Mouse (Mus musculus): ENCODE data around the gene Uri1. TPM values are rescaled to one million over a fixed set of nuclear protein-coding genes. Genes with fewer than 3 reads are reported as not detected.

Uri1 gene
- polyA plus RNA-seq, 1 experiment: 16.0 TPM

DNA sequence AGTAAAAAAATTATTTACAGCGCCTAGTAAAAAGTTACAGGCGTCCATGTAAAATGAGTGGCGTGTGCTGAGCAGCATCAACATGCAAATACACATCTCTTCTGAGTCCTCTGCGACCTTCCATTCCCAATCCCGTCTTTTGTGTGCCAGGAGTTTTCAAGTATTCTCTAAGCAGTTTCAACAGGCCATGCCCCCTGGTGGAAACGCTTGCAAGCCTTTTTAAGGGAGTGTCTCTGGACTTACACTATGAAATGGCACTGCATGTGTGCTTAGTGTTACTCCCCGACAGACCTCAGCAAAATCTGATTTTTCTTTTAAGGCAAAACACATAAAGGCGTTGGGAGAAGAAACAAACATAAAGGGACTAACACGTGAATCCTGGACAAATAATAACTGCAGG is 50.8 kb downstream of the Uri1 start:
- WGBS: 85% methylated on average over 9 of the region's 9 CpGs
- H3K27ac ChIP-seq (ENCODE audit: control insufficient read depth, insufficient read depth, low read depth, low read length, poor library complexity): no peak overlapping the region
- no peak overlapping the region for H3K4me3 ChIP-seq (replicated peaks; ENCODE audit: control insufficient read depth, low read depth, low read length)
- peaks cover 1% of the 10 kb centered on the region; the same call in 1 of the 2 replicates for H3K4me1 ChIP-seq (ENCODE audit: control insufficient read depth, insufficient read depth, low read length)
- TF ChIP-seq POLR2A (IDR thresholded peaks at IDR 0.05; ENCODE audit: borderline replicate concordance, control insufficient read depth, low read depth, low read length): no peak

DNA sequence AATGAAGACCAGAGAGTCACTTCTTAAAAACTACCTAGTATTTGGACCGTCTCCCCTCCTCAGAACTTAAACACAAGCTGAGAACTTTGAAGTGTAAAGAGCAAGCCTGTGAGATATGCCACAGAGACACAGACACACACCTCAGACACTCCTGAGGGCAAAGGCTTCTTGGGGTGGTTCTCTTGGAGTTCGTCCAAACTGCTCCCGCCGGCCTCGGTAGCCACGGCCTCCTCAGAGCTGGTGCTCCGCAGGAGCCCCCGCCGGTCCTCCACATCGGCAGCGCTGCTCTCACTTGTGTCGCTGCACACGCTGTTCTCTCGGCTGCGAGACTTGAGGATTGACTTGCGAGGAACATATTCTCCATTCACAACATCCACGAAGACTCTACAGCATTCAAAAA is 61.0 kb downstream of the Uri1 start:
- TF ChIP-seq POLR2A (IDR thresholded peaks at IDR 0.05; ENCODE audit: borderline replicate concordance, control insufficient read depth, low read depth, low read length): no peak
- TF ChIP-seq CTCF (IDR thresholded peaks at IDR 0.05; ENCODE audit: control insufficient read depth, insufficient read depth, low read length): no peak
- Histone ChIP-seq H3K27ac (ENCODE audit: control insufficient read depth, insufficient read depth, low read depth, low read length, poor library complexity) (no peak overlapping the region), H3K4me3 (replicated peaks; ENCODE audit: control insufficient read depth, low read depth, low read length) (no peak overlapping the region), H3K4me1 (ENCODE audit: control insufficient read depth, insufficient read depth, low read length) (no peaks in the 10 kb centered on the region)
- WGBS: 90% methylated on average over 17 of the region's 17 CpGs

DNA sequence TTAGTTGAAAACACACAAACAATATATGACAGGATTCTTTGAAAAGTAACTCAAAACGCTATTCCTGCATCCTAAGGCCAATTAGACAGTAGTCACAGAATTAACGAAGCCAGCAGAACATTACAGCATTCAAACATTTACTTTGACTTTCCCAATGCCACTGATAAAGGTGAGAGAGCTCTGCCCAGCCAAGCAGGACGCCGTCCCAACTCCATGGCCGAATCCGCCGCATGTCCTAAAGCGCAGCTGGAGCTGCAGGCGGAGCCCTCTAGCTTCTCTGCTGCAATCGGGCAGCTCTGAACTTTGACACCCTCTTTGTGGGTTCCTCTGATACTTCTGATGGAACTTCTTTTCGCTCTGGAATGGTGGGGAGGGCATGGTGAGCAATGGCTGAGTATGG is 62.1 kb downstream of the Uri1 start:
- TF ChIP-seq CTCF (IDR thresholded peaks at IDR 0.05; ENCODE audit: control insufficient read depth, insufficient read depth, low read length): no peak
- TF ChIP-seq POLR2A (IDR thresholded peaks at IDR 0.05; ENCODE audit: borderline replicate concordance, control insufficient read depth, low read depth, low read length): no peak
- Histone ChIP-seq H3K4me3 (replicated peaks; ENCODE audit: control insufficient read depth, low read depth, low read length) (no peak overlapping the region), H3K27ac (ENCODE audit: control insufficient read depth, insufficient read depth, low read depth, low read length, poor library complexity) (no peak overlapping the region), H3K4me1 (ENCODE audit: control insufficient read depth, insufficient read depth, low read length) (no peaks in the 10 kb centered on the region)
- WGBS: 91% methylated on average over 11 of the region's 11 CpGs

DNA sequence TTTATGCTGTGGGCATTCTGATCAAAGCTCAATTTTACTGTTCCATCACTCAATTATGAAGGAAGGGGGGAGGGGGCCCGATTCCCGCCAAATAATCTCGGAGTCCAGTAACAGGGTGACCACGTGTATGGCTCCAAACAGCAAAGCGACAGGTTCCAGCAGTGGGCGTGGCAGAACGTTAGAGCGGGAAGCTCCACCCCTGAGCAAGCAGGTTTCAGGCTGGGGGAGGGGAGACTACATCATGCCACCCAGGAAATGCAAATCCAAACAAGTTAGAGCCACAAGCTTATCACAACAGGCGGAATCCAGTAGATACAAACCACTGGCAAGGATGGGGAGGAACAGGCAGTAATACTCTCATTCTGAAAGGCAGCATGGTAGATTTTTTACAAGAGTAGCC is 71.5 kb downstream of the Uri1 start:
- TF ChIP-seq POLR2A (IDR thresholded peaks at IDR 0.05; ENCODE audit: borderline replicate concordance, control insufficient read depth, low read depth, low read length): no peak
- no peak for TF ChIP-seq CTCF (IDR thresholded peaks at IDR 0.05; ENCODE audit: control insufficient read depth, insufficient read depth, low read length)
- 85% methylated on average over 9 of the region's 9 CpGs for WGBS
- H3K27ac ChIP-seq (ENCODE audit: control insufficient read depth, insufficient read depth, low read depth, low read length, poor library complexity): no peak overlapping the region
- H3K4me1 ChIP-seq (ENCODE audit: control insufficient read depth, insufficient read depth, low read length): no peaks in the 10 kb centered on the region
- H3K4me3 ChIP-seq (replicated peaks; ENCODE audit: control insufficient read depth, low read depth, low read length): no peak overlapping the region

DNA sequence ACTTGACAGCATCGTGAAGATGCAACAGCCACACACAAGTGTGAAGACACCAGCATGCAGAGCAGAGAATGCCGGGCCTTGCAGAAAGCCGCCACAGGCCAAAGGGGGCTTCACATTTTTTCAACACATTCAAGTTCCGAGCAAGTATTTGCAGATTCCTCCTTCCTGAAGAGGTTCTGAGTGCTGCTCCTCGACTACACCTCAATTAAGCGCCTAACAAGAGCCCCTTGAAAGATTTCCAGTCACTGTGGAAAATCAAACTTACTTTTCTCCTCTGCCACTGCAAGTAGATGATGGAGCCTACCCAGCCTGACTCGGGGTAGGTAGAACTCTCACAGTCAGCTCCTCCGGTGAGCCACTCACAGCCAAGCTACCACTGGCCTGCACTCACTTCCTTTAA is 86.9 kb downstream of the Uri1 start:
- TF ChIP-seq CTCF (IDR thresholded peaks at IDR 0.05; ENCODE audit: control insufficient read depth, insufficient read depth, low read length): no peak
- TF ChIP-seq POLR2A (IDR thresholded peaks at IDR 0.05; ENCODE audit: borderline replicate concordance, control insufficient read depth, low read depth, low read length): no peak
- 82% methylated on average over 8 of the region's 8 CpGs for WGBS
- H3K4me1 ChIP-seq (ENCODE audit: control insufficient read depth, insufficient read depth, low read length): peaks cover 2% of the 10 kb centered on the region; the same call in 1 of the 2 replicates
- H3K27ac ChIP-seq (ENCODE audit: control insufficient read depth, insufficient read depth, low read depth, low read length, poor library complexity): no peak overlapping the region
- no peak overlapping the region for H3K4me3 ChIP-seq (replicated peaks; ENCODE audit: control insufficient read depth, low read depth, low read length)

DNA sequence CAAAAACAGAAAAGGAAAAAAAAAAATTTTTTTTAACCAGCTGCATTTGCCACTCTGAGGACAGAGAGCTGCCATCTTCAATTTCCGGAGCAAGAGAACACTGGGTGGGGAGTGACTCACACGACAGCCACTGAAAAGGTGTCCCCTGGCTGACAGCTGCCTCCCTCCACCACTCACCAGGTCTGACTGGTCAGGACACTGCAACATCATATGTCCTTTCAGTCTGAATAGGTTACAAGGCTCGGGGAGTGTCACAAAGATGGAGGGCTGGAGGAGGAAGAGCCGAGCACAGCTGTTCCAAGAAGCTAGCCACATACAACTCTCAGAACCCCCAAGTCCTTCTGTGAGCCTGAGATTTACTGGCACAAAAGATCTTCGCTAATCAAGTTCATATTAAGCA is 87.6 kb downstream of the Uri1 start:
- H3K4me3 ChIP-seq (replicated peaks; ENCODE audit: control insufficient read depth, low read depth, low read length): no peak overlapping the region
- H3K4me1 ChIP-seq (ENCODE audit: control insufficient read depth, insufficient read depth, low read length): peaks cover 2% of the 10 kb centered on the region; the same call in 1 of the 2 replicates
- no peak overlapping the region for H3K27ac ChIP-seq (ENCODE audit: control insufficient read depth, insufficient read depth, low read depth, low read length, poor library complexity)
- whole genome bisulfite sequencing: 79% methylated on average over 5 of the region's 5 CpGs
- TF ChIP-seq POLR2A (IDR thresholded peaks at IDR 0.05; ENCODE audit: borderline replicate concordance, control insufficient read depth, low read depth, low read length) (no peak), CTCF (IDR thresholded peaks at IDR 0.05; ENCODE audit: control insufficient read depth, insufficient read depth, low read length) (no peak)

DNA sequence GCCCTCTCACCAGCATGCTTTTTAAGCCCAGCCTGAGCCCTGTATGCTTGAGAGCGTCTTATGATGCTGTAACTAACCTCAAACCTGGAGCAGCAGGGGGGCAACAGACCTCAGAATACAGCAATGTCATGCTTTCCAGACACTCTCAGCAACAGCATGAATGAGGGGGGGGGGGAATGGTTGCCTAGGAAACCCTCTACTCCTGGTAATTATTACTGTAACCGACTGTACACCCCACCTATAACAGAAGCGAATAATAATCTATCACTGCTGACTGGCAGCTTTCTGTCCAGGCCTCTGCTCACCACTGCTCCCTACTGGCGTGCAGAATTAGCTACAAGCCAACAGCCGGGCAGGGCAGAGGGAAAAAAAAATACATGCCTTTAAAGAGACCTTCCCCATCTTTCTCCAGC is 88.6 kb downstream of the Uri1 start:
- Histone ChIP-seq H3K4me3 (replicated peaks; ENCODE audit: control insufficient read depth, low read depth, low read length) (no peak overlapping the region), H3K4me1 (ENCODE audit: control insufficient read depth, insufficient read depth, low read length) (peaks cover 2% of the 10 kb centered on the region; the same call in 1 of the 2 replicates), H3K27ac (ENCODE audit: control insufficient read depth, insufficient read depth, low read depth, low read length, poor library complexity) (no peak overlapping the region)
- WGBS: 37% methylated on average over 5 of the region's 5 CpGs
- TF ChIP-seq POLR2A (IDR thresholded peaks at IDR 0.05; ENCODE audit: borderline replicate concordance, control insufficient read depth, low read depth, low read length): no peak
- TF ChIP-seq CTCF (IDR thresholded peaks at IDR 0.05; ENCODE audit: control insufficient read depth, insufficient read depth, low read length): peak; percentile 30; the same call in 1 of the 2 replicates

DNA sequence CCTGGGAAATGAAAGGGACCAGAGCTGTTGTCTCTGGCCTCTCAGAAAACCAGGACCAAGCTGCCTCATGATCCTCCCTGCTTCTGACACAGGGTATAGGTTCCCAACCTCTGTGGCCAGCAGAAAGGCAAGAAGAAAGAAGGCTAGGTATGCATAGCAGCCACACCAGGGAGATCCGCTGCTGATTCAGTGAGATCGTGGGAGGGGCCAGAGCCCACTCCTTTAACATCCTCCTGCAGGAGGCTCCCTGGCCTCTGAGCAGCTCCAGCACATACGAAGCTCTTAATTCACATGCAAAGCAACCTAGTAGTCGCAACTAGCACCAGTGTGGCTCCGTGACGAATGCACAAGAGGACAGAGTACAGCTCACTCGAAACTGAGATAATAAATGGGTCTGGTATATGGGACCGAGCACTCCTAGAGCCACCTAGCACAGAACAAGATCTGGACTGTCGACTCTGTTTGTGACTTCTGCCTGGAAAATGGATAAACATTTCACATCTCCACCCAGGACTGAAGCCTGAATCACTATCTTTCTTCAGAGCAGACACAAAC is 89.5 kb downstream of the Uri1 start:
- WGBS: 78% methylated on average over 9 of the region's 9 CpGs
- Histone ChIP-seq H3K27ac (ENCODE audit: control insufficient read depth, insufficient read depth, low read depth, low read length, poor library complexity) (no peak overlapping the region), H3K4me3 (replicated peaks; ENCODE audit: control insufficient read depth, low read depth, low read length) (no peak overlapping the region), H3K4me1 (ENCODE audit: control insufficient read depth, insufficient read depth, low read length) (peaks cover 2% of the 10 kb centered on the region; the same call in 1 of the 2 replicates)
- no peak for TF ChIP-seq CTCF (IDR thresholded peaks at IDR 0.05; ENCODE audit: control insufficient read depth, insufficient read depth, low read length)

DNA sequence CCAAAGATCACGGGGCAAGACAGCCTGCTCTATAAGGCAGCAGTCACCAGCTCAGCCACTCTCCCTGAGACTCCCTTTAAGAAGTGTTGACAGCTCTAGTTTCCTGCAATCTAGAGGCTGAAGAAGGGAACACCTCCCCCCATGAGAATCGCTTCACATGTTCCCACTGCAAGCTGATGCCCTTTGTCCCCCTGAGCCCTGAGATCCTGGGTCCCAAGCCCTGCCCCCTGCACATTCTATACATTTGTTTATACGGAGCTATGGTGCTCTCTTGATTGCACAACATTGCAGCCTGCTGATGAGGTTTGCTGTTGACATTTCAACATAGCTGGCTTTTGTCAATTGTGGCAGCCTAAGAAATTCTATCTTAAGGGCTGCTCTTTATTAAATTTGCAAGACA is 91.7 kb downstream of the Uri1 start:
- H3K27ac ChIP-seq (ENCODE audit: control insufficient read depth, insufficient read depth, low read depth, low read length, poor library complexity): no peak overlapping the region
- H3K4me3 ChIP-seq (replicated peaks; ENCODE audit: control insufficient read depth, low read depth, low read length): no peak overlapping the region
- no peak for TF ChIP-seq POLR2A (IDR thresholded peaks at IDR 0.05; ENCODE audit: borderline replicate concordance, control insufficient read depth, low read depth, low read length)
- TF ChIP-seq CTCF (IDR thresholded peaks at IDR 0.05; ENCODE audit: control insufficient read depth, insufficient read depth, low read length): no peak
- peaks cover 2% of the 10 kb centered on the region; the same call in 1 of the 2 replicates for H3K4me1 ChIP-seq (ENCODE audit: control insufficient read depth, insufficient read depth, low read length)
- 48% methylated on average over 3 of the region's 3 CpGs for WGBS
